Mouse (Mus musculus): ENCODE results near the gene Ube2i.
"Not testable (repeated sequence)": the region's sequence is repeated elsewhere in the genome, so short reads cannot be mapped to it uniquely, and the experiment has no call there.

Ube2i gene

DNA sequence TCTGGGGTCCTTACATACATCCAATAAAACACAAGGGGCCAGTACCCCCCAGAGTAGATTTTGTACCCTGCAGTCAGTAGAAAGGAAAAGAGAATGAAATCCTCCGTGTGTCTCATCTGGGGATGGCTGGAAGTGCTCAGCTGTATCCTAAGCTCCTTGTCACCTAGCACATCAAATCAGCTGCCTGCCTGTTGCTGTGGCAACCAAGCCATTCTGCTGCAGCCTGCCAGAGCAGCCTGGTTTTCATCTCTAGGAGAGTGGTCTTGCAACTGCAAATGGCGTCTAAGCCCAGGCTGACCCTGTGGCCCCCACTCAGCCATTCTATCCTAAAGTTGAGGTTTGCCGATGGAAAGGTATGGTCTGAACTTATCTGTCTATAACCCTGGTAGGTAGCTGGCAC is 21.8 kb downstream of the Ube2i start:
- DNase-seq: no peak

- peak in 1 of 2 experiments; percentile 37 for DNase-seq
Measured at GRCm38 (mm10) chr17:25250181-25250835, 24.1 kb downstream of the Ube2i start.

GRCm38 (mm10) chr17:25248033-25248750 is 26.2 kb downstream of the Ube2i start:
- no peak for DNase-seq

GRCm38 (mm10) chr17:25244239-25244638 is 30.2 kb downstream of the Ube2i start:
- DNase-seq: no peak

DNA sequence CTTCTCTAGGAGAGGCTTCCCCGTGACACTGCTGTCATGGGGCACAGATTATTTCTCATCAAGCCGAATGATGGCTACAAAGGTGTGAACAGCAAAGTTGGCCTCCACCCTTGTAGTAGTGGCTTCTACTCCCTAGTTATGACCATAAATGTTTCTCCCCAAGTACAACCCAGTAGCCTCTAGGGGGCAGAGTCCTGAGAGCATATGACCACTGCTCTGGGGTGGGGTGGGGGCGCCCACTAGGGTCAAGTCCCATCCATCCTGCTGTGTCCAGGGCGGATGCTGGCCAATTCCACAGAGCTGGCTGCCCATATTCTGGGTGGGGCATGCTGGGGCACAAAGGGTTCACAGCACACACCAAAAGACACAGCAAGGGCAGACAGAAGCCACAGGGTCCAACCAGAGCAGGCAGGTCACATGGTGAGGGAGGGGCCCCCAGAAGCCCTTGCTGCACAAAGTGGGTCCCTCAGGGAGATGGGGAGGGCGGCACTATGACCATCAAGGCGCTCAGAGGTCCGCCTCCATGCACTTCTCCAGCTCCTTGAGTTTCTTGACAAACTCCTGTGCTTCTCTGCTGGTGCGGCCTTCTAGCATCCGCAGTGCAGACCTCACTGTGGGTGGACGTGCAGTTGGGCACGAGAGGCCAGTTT is 31.2 kb downstream of the Ube2i start:
- no peak for DNase-seq

DNA sequence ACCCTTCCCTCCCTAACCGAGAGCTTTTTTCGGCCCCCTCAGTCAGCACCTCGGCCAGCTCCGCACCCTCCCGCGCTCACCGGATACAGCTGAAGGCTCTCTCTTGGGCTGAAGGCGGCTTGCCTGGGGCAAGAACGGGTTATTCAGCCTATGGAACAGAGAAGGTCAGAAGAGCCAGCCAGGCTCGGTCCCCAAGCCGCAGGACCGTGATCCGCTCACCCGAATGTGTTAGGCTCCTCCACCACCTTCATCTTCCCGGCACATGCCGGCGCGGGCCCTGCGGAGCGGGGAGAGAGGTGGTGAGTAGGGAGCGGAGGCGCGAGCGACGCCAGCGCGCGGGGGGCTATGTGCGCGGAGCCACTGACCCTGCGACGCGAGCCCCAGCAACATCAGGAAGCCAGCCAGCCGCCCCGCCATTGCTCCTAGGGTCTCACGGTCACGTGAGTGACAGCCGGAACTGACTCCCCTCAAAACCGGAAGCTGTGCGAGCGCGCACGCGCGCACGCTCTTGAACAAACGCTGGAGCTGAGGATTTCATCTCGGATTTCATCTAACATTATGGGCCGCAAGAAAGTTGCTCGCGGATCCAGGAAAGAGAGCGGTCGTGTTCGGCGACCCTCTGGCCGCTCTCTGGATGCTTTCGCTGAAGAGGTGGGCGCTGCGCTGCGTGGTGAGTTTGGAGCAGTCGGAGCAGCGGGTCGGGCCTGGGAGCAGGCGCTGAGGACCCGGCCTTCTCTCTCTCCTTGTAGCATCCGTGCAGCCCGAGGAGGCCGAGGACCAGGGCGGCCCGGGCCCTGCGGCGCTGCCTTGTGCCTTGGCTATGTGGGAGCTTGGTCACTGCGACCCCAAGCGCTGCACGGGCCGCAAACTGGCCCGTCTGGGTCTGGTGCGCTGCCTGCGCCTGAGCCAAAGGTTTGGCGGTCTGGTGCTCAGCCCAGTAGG is 34.5 kb downstream of the Ube2i start, which contains the start of the genes Gnptg and Tsr3:
TSS of gene Gnptg (minus strand) at position 430 of the 942 bp plus-strand sequence.
TSS of gene Tsr3 (plus strand) at position 476 of the 942 bp plus-strand sequence.
- DNase-seq: peak; percentile 88 to 90

- no peak for DNase-seq
Measured at GRCm38 (mm10) chr17:25235635-25236034, 38.8 kb downstream of the Ube2i start.

- DNase-seq: not testable (repeated sequence)
Measured at GRCm38 (mm10) chr17:25231621-25232020, 42.8 kb downstream of the Ube2i start.

DNA sequence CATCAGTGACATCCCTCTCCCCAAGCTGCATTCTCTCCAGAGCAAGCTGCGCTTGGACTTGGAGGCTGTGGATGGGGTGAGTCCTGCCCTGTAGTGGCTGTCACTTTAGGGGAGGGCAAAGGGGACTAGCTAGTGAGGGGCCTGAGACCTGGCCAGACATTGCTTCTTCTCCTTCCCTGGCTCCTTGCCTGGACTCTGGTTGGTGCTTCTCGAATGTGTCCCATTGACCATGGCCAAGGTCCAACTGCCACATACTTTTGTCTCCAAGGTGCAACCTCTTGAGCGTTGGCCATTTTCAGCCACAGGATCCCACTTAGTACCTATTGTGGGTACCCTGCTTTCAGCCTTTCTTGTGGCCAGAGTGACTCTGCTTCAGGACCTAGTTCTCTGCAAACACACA is 43.7 kb downstream of the Ube2i start:
- no peak for DNase-seq

GRCm38 (mm10) chr17:25230014-25230655 is 44.3 kb downstream of the Ube2i start:
- not testable (repeated sequence) for DNase-seq

DNA sequence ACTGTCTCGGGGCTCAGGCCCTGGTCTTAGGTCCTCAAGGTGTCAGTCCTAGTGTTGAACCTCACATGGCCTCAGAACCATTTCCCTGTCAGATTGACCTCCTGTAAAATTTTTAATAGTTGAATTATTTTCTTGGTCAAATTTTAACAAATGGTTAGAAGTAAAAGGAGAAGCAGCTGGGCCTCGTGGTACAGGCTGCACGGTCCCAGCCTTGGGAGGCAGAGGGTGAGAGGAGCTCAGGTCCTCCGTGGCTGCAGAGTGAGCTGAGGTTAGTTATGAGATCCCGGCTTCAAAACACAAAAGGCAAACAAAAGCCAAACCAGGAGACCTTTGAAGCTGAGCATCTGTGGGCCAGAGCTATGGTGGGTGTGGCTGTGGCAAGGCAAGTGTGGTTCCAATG is 46.4 kb downstream of the Ube2i start:
- DNase-seq: no peak

DNA sequence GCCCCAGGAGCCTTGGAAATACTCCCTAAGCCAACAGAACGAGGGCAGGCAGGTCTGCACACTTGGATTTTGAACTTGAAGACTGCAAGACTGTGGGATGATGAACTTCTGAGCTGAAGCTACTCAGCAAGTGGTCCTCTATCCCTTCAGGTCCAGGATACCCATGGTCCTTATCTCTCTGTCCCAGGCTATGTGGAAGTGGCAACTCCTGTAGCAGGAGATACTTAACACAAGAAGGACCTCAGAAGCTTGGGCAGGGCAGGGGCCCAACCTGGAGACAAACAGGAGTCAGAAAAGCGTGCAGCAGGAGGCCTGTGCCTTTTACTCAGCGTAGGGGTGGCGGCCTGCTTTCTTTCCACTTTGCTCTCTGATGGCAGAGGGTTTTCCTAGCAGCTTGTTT is 48.8 kb downstream of the Ube2i start:
- DNase-seq: no peak

DNA sequence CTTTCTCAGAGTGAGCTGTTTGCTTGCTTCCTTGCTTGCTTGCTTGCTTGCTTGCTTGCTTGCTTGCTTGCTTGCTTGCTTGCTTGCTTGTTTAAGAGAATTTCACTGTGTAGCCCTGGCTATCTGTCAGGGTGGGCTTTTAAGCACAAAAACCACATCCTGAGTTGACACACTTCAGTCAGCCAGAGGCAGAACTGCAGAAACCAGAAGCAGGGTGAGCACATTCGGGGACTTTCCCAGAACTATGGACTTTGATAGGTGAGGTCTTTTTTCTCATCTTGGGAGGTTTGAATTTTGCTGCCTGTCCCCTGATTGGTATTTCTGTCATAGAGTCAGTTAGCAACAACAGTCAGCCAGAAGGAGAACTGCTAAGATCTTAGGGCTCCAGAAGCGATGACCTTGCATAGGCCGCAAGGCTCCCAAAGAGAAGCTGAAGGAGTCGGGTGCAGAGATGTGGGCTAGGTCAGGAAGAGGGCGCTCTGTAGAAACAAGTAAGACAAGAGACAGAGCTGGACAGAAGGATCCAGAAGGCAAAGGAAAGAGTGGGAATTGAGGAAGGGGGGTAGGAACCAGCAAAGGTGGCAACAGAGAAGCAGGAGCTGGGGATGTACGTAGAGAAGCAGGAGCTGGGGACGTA is 49.7 kb downstream of the Ube2i start:
- no peak for DNase-seq

DNA sequence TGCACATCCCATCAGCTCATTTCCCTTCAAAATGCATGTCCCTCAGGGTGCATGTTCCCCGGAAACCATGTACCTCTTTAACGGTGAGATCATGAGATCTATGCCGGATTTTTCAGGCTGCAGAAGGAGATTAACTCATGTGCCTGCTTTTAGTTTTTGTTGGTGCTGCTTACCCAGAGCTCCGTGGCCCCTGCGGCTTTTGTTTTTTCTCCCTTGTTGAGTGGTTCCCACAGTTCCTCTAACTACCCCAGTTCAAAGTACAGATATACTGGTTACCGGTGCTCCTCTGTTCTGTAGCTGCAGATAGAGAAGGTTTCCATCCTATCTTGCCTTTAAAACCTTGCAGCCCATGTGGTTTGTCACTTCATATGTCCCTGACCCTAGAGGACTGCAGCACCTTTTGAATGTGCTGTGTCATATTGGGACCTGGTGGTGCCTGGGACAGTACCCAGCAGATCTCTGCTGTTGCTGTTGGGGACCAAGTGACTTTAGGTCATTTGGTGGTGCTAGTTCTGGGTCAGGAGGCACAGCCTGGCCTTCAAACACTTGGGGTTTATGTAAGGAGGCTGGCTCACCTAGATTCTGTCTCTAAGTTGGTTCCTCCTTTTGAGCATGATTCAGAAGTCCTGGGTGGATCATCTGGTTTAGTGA is 51.3 kb downstream of the Ube2i start:
- no peak for DNase-seq

DNA sequence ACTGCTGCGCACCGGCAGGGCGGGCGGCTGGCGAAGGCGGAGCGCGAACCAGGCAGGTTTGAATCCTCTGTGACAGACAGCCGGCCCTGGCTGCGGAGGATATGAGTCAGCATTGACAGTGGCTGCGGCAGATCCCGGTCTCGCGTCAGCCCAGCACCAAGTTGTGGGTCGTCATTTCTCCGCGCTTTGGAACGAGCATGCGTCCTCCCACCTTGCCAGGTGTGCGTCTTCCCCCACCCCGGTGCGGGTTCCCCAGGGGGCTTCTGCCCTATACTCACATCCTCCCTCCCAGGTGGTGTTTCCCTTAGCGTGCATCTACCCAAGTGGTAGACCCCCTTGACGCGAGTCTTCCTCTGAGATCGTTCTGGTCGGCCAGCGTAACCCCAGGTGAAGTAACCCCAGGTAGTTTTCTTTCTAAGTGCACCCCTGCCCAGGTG is 51.9 kb downstream of the Ube2i start:
- DNase-seq: peak; percentile 62 to 64

- DNase-seq: peak; percentile 83 to 93
Measured at GRCm38 (mm10) chr17:25221821-25222503, 52.5 kb downstream of the Ube2i start.

GRCm38 (mm10) chr17:25220746-25221145 is 53.7 kb downstream of the Ube2i start:
- DNase-seq: no peak

DNA sequence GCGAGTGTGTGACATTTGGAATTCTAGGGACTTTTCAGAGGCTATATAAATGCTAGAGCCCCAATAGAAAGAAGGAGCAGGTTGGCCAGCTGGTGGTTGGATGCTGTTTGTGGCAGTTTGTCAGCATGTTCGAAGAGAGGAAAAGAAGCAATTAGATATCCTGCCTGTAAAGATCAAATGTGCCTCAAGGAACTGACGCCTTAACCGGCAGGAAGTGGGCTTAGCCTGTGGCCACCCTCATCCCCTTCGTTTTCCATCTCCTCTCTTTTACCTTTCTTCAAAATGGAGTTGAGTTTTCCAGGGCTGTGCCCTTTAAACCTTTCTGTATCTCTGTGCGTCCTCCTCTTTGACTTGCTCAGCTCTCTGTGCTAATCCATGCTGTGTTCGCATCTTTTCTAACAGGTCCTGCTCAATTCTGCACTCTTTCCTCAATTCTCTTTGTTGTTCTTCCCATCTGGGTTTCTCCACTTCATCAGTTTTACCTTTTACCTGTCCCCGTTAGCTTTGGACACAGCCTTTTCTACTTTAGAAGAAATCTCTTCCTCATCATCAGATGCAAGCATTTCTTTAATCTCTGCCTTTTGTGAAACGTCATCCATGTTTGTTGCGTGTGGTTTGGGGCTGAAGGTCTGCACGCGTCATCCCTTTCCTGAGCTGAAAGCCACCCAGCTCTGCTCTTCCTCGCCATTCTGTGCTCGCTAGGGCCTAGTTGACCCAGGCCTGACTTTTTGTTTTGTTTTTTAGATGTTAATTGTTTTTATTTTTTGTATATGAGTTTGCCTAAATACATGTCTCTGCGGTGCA is 54.7 kb downstream of the Ube2i start:
- no peak for DNase-seq

DNA sequence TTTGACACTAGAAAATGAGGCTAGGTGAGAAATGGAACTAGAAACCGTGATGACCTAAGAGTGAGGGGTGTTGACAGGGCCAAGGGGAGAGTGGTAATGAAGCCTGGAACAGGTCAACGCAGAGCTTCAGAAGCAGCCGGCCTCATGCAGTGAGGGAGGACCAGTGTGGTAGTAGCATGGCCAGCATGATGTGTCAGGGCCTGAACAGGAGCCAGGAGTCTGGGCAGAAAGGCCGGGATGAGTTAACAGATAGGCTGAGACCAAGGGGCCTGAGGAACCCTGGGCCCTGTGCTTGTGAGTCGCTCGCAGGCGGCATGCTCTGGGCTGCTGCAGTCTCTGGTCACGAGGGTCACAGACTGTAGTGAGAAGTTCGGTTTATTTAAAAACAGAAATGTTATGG is 55.5 kb downstream of the Ube2i start:
- peak; percentile 59 to 71 for DNase-seq

All from cerebellum, postnatal 25 days (tissue).